Mouse (Mus musculus): ENCODE measurements around the gene Olfr145.

The Olfr145 gene
- long read RNA-seq, experiment 1 = 0 reads
- long read RNA-seq, experiment 2 = 0 reads

DNA sequence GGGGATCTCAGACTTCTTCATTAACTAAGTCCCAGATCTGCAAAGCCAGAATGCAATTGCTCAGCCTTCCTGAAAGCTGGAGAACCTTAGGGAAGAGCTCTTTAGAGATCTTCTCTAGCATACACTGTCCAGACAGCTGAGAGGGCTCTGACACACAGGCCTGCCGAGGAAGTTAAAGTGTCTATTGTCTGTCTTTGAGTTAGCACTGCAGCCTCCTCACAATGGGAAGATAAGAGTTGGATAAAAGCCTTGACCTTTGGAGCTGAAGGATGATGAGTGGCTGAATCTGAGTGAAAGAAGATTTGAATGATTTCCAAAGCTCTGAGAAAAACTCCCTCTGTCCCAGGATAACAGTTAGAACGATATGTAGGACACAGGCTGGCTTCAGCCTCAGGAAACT lies at the start of gene Olfr145:
Gene Olfr145 (plus strand): TSS at position 64 of the 400 bp plus-strand sequence.
- intact Hi-C loops (cut with DNase I) = no loop called here

DNA sequence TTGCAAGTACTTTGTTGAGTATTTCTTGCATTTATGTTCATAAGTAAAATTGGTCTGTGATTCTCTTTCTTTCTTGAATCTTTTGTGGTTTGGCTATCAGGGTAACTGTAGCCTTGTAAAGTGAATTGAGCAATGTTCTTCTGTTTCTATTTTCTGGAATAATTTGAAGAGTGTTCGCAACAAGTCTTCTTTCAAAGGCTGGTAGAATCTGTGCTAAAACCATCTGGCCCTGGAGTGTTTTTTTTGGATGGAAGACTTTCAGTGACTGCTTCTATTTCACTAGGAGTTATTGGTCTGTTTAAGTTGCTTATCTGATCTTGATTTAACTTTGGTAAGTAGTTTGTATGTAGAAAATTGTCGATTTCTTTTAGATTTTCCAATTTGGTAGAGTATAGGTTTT lies 47.3 kb upstream of the Olfr145 start:
- intact Hi-C loops (cut with DNase I) = no loop called here

DNA sequence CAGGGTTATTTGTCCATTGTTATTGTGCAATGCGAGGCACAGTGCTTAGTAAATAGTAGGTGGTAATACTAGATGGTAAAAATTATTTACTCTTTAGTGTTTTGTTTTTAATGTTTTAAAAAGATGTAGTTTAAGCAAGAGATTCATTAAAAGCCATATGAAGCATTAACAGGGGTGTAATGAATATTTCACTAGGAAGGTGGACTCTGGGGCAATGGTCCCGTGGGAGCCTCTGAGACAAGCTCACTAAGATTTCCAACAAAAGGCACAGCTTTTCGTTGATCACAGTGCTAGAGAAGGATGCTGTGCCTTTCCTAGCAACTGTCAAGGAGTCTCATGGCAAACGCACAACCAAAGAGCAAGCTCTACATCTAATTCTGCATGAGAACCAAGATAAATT lies 42.6 kb upstream of the Olfr145 start, which contains the start of gene Olfr877:
Gene Olfr877 (plus strand): TSS at position 301 of the 400 bp plus-strand sequence.
- intact Hi-C loops (cut with DNase I) = no loop called here

DNA sequence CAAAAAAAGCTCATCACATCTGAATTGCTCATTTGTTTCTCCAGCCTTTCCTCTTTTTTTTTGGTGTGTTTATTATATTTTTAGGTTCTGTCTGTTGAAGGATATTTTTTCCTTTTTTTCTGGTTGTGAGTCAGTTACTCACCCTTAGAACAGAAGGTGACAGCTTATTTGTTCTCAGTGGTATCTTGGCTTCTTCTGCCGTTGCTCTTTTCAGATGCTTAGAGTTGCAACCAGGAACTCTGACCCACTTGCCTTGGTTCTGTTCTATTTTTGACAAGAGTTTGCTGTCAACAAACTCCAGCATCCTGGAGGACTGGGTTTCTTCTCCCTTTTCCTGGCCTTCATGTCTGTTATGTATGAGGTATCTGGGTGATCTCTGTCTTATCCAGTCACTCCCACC lies 33.2 kb upstream of the Olfr145 start:
- intact Hi-C loops (cut with DNase I) = no loop called here

DNA sequence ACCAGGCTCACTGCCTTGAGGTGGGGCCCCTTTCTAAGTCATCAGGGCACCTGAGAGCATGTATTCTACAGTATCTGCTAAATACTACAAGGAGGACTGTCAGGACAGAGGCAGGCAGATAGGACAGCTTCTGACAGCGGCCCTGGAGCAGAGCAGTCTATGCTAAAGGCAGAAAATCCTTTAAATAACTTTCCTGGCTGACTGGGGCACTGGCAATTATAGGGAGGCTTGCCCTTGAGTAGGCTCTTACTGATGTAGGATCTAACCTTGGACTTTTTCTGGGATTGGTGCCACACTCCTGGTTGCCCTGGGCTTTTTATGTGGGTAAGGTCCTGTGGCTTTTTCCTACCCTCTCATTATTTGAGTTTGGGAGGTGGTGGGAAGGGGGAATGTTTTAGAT lies 26.3 kb upstream of the Olfr145 start:
- intact Hi-C loops (cut with DNase I) = no loop called here

DNA sequence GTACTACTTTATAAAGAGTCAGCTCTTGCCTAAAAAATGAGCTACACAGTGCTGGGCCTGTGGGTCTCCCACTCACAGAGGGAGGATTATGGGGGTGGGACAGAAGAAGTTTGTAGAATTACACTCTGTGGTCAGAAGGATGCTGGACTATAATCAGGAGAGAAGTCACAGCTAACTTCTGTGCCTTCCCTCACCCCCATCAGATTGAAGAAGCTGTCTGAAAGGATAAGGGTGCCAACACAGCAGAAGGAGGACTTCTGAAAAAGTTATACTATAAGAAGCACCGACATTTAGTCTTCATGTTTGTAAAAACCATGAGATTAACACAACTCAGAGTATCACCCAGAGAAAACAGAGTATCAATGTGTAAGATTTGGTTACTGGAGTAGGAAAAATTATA lies 25.4 kb upstream of the Olfr145 start:
- intact Hi-C loops (cut with DNase I) = no loop called here

DNA sequence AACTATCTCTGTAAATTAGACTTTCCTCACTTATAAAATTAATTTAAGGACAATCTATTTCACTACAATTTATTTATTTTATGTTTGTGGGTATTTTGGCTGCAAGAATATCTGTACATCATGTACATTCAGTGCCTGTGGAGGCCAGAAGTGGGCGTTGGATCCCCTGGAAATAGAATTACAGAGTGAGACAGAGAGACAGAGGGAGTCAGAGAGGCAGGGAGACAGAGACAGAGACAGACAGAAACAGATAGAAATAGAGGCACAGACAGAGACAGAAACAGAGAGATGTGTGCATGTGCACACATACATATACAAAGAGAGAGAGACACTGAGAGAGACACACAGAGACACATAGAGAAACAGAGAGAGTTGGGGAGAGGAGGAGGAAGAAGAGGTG lies 25.0 kb upstream of the Olfr145 start:
- intact Hi-C loops (cut with DNase I) = no loop called here

DNA sequence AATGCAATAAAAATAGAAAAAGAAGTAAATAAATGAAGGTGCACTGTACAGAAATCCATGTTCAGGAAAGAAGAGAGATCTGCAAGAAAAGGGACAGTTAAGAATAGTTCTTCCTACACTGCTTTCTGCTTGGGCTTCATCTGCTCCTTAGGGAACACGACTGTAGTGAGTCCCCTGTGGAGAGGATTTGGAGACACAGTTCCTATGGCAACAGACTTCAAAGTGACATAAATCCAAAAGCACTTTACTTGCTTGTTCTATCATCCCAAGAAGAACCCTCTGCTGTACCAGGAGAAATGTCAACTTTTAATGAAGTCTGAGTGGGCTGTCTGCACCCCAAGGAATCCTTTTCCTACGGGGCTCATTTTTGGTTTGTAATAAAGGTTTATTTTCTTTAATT lies 5.6 kb upstream of the Olfr145 start:
- intact Hi-C loops (cut with DNase I) = no loop called here

DNA sequence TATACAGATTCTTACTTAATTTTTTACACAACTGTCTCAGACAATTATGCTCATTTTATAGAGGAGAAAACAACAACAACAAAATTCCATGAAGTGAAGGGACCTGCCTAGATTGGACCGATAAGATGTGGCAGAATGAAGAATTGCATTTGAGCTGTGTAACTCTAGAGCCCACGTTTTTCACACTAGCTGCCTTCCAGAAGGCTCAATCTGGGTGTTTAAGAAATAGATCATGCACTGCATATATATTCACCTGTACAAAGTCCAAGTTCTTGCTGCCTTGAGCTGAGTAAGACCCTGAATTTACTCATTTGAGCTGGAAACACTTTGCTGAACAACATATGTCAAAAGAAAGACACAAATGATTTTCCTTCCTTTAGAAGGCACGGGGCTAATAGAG lies 9.0 kb downstream of the Olfr145 start:
- intact Hi-C loops (cut with DNase I) = no loop called here

DNA sequence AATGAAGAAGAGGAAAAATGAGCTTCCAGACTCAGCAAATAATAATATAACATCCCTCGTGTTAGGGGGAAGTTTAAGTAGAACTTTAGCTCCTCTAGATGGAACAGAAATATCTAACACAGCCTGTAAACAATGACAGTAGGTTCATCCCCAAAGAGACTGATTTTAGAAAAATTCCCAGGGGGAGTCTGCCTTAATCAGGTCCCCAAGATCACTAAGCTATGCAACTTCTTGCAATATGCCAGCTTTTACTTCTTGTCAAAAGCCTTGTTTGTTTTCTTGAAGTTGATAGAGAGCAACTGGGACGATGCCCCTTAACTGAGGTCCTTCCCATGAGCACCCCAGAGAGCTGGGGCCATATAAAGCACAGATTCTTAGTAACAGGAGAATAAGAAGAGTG lies 21.0 kb downstream of the Olfr145 start, which contains the start of gene Olfr878:
Gene Olfr878 (plus strand): TSS at position 301 of the 400 bp plus-strand sequence.
- intact Hi-C loops (cut with DNase I) = no loop called here

DNA sequence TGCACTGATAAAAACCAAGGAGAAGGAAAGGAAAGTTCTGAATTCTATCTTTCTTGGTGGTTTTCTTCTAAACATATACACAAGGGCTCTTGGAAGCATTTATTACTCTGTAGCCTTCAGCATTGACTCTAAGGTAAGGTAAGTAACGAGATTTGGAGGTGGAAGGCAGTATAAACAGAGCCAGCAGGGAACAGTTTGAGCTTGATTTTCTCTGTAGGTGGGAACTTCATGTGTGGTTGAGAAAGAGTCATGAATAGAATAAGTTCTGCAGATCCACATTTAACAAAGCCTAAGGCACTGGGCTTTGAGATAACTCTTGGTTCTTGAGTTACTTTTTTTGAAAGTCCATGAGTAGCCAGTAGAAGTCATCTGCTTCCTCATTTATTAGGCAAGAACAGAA lies 21.5 kb downstream of the Olfr145 start:
- intact Hi-C loops (cut with DNase I) = no loop called here

DNA sequence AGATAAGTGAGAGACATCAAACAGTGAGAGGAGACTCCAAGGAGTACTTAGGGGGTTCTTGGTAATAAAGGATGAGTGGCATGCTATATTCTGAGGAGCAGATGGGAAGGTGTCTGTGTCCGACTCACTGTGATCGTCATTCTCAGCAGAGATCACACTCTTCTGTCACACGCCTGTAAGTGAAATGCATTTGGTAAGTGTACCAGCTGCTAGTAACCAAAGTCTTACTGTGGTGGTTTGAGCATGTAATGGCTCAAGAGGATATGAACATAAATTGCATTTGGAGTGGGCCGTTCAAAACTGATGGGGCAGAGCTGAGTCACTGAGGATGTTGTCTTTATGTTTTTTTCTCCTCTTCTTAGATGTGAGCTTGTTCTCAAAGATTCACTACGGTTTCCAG lies 27.7 kb downstream of the Olfr145 start:
- intact Hi-C loops (cut with DNase I) = no loop called here

DNA sequence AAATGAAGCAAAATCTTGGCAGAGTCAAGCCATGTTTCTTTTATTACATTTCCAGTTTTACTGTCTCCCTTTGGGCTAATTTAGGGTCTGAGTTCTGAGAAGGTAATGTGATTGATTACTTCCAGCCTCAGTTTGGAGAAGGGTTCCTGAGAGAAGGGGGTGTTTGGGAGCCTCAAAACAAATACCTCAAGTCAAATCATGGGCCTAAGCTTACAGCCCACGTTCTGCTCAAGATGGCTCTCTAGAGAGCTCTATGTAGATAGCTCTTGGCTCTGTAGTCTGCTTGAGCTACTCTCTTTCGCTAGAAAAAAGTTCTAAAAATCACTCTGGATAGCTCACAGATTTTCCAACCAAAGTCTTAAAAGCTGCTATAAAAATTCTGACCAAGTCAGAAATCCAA lies 28.9 kb downstream of the Olfr145 start:
- intact Hi-C loops (cut with DNase I) = no loop called here

DNA sequence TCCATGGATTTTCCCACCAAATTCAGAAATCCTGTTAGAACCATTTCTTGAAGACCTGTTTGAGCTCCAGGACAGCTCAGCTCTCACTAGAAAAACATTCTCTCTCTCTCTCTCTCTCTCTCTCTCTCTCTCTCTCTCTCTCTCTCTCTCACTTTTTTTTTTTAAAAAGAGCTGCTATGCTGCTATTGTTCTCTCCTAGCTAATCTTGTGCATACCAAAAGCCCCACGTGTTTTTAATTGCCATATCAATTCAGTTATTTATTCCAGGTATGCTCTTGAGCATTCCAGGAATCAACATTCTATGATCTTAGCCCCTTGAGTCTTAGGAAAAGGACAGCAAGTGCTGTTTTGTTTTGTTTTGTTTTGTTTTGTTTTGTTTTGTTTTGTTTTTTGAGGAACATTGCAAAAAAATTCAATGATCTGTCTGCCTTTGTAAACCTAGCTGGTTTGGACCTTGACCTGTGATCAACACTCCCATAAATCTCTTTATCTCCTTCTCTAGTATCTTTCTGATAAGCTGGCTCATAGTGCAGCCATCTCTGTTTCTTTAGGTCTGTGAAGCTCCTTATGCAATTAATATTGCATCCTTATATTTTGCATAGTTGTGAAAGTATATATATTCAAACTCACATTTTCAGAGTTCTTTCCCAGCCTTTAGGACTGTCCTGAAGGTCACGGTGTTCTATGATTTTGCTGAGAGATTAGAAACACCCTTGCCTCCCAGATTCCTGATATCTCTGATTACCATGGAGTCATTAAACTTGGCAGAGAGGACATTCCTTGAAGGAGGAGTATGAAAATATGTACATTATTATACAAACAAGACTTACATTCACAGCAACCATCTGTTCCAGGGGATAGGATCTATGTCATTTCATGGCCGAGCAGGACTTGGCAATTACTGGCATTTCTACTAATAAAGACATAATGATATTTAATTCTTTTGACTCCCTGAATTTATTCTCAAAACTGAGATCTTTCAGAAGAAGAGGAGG lies 29.8 kb downstream of the Olfr145 start:
- intact Hi-C loops (cut with DNase I) = no loop called here

DNA sequence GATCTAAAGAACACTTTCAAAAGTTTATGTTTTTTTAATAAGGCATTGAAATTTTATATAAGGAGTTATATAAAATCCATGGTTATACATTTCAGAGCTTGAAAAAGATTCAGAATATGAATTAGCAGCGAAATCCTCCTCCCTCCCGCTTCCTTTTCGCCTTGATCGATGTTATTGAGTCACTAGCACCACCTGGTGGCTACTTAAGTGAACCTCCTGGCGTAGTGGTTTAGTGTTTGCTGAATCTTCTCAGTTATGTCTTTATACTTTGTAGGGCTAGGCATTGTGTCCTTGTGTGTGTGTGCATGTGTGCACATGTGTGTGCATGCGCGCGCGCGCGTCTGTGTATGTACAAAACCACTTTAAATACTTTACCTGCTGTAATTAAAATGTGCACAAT lies 36.0 kb downstream of the Olfr145 start:
- intact Hi-C loops (cut with DNase I) = loop anchor here (5.0 kb wide), 1 partner anchor 170 kb away; no protein-coding TSS in a partner anchor

DNA sequence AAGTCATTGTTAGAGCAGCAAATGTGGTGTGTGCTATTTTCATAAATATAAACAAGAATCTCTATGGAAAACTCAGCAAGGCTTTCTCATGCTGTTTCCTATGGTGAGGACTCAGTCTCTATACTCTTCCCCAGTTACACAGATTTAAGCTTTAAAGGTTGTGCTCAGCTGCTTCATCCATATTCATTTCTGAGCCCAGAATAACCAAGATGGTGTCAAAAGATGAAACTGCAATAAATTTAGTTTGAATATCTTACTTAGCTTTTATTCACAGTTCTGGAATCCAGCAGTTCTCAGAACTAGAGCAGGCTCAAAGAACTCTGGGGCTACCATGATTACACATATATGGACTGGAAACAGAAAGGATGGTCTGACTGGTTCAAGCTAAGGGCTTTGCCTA lies 37.6 kb downstream of the Olfr145 start:
- intact Hi-C loops (cut with DNase I) = loop anchor here (5.0 kb wide), 1 partner anchor 172 kb away; no protein-coding TSS in a partner anchor

DNA sequence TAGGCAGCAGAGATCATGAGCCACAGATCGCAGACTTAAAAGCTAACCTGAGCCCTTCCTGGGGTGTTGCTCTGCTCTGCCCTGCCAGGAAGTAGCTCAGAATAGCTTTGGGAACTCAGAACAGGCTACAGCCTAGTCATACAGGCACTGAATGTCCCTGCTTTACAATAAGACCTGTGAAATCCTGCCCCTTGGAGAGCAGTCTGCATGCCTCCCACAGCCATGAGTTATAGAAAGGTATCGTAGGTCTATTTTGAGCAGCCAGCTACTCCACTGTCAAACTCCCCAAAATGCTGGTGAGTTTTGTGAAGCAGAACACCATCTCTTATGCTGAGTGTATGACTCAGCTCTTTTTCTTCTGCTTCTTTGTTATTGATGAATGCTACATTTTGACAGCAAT lies 44.6 kb downstream of the Olfr145 start:
- intact Hi-C loops (cut with DNase I) = no loop called here

Data from adrenal gland (tissue).